Mouse (Mus musculus) left cerebral cortex, postnatal 25 days (tissue): ENCODE measurements around the gene Kcnh7. TPM values are rescaled to one million over a fixed set of nuclear protein-coding genes. Genes with fewer than 3 reads are reported as not detected.

Experiments used
- DNase-seq, 2 experiments: peaks; one replicate each; pipeline ENCODE4 v3.0.0; 2022; ENCODE audit warnings: low spot score in 2 of 2, mixed read lengths in 1 of 2
- intact Hi-C: fragments of 180-260 bp; cut with DNase I; formaldehyde crosslinking; loops from one replicate; pipeline ENCODE4 v1.15.1; 2025
- total RNA-seq, 2 experiments: library from RNA; stranded (reverse); gene quantifications; 2 replicates each; pipeline ENCODE4 v1.2.3; 2021

Gene Kcnh7
- 100 to 1,000 TPM in 1 of 2 experiments, 10 to 100 TPM in 1; 98.6 to 105 TPM for total RNA-seq

DNA sequence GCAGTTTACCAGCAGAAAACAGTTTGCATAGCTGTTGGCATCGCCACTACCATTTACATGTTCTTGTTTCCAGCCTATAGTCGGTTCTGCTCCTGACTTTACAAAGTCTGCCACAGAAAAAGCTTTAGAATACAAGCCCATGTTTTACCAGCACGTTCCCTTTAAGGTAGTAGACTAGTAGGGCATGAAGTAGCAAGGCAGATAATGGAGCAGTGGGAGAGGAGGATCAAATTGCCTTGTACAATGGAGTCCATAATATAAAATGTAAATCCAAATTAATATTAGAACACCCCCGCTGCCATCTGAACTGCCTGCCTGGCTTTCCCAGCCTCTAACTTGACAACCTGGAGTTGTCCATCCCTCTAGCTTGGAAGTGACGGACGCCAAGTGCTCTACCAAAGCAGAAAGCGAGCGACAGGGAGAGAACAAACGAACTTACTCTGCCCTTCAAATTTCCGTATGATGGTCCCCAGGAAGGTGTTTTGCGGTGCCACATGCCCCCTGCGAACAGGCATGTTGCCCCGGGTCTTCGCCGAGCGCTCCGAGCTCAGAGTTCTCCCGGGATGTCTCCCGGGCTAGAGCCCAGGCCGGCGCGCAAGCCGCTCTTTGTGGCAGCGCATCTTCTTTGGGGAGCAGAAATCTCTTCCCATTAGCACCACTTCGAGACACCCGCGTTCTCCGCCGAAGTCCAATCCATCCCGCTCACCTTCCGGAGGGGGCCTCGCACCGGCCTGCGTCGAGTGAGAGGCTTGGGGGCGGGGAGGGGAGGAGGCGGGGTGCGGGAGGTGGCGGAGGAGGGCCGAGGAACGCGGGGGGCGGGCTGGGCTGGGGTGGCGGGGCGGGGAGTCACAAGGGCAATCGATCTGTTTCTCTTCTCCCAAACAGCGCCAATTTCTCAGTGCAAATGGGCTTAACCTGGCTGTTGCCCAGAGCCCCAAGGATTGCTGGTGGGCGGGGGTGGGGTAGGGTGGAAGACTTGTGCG lies at the start of gene Kcnh7:
Gene Kcnh7 (minus strand): TSS at position 725 of the 983 bp plus-strand sequence.
- DNase-seq = peak; percentile 59 to 62
- intact Hi-C loops = loop anchor here (5.0 to 10.0 kb wide), 2 partner anchors 259 to 268 kb away; no protein-coding TSS in a partner anchor

DNA sequence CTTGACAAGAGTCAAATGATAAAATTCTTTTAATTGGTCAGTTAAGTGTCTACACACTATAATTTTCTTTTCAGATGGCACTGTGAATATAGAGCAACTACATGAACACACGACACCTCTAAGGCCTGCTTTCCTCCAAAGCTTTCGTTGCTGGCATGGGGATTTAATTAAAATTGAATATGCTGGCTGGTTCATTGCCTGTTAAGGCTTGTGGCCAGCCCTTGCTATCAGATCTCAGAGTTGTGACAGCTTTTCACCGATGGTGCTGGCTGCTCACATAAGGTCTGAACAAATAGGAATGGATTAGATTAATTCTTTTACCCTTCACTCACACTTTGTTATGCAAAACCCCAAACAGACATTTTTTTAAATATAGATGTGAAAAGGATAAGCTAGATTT lies 23.3 kb upstream of the Kcnh7 start:
- DNase-seq = no peak
- intact Hi-C loops = no loop called here

DNA sequence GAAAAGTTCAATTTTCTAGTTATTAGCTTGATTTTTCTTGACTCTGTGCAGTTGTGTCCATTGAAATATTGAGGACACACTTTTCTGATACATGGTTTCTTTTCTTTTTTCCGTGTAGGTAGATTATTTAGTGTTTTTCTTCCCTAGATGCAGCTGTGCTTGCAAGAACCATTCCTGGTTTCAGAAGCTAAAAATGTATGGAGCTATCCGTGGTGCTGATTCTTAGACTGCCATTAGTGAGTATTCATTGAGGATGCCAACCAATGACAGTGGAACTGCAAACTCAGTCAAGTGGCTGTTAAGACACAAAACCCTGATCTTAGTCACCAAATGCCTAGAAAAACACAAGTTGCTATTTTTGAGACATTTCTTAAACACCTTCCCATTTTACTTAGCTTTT lies 1.9 kb upstream of the Kcnh7 start:
- intact Hi-C loops = loop anchor here (10.0 kb wide), 1 partner anchor 261 kb away; no protein-coding TSS in a partner anchor
- DNase-seq = no peak

DNA sequence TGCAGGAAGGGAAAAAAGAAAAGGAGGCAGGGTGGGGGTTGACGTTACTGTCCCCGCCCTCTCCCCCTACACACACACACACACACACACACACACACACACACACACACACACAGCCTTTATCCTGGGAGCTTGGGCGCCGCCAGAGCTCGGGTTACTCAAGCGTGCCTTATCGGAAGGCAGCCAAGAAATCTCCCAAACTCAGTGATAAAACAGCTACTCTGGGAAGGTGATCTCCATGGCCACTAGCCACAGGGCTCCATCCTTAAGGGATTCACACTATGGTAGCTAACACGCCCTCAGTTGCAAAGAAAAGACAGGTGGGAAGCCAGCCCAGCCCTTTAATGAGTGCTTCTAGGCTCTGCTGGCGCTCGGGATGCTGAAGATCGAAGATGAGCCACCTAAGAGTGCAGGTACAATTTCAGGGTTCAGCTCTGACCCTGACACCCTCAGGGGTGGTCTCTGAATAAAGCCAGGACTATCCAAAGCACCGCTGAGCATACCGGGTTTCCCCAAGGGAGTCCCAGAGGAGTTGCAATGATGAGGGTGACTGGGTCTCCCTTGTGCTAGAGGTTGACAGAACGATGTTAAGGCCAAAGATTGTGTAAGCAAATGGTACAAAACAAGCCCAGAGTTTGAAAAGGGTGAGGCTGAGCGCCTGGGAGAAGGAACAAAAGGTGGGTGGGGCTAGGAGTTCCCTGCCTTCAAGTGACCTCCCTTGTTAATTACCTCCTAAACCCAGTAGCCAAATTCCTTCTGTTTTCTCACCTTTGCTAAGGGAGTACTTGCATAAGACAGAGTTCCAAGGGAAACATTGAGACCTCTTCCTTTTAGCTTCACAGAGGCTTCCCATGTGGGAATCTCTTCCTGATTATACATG lies 704 bp upstream of the Kcnh7 start:
- peak; percentile 49 to 65 for DNase-seq
- intact Hi-C loops = loop anchor here (5.0 to 10.0 kb wide), 2 partner anchors 260 to 268 kb away; no protein-coding TSS in a partner anchor

DNA sequence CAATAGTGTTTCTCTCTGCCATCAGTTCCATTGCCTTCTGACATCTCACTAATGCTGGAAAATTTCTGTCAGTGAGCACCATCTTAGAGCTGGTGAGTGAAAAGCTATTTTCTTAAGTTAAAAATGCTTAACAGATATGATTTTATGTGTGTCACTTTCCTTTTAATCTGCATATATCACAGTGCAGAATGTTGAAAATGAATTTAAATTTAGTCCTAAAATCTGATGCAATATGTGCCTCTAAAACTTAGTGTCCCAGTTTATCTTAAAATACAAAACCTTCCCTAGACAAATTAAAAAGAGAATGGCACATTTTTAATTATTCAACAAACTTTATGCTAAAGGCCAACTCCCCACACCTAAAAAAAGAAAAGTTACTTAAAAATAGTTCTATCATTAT lies 30.4 kb downstream of the Kcnh7 start:
- intact Hi-C loops = loop anchor here (10.0 kb wide), 1 partner anchor 99 kb away; no protein-coding TSS in a partner anchor
- peak in 1 of 2 experiments; percentile 27 for DNase-seq

DNA sequence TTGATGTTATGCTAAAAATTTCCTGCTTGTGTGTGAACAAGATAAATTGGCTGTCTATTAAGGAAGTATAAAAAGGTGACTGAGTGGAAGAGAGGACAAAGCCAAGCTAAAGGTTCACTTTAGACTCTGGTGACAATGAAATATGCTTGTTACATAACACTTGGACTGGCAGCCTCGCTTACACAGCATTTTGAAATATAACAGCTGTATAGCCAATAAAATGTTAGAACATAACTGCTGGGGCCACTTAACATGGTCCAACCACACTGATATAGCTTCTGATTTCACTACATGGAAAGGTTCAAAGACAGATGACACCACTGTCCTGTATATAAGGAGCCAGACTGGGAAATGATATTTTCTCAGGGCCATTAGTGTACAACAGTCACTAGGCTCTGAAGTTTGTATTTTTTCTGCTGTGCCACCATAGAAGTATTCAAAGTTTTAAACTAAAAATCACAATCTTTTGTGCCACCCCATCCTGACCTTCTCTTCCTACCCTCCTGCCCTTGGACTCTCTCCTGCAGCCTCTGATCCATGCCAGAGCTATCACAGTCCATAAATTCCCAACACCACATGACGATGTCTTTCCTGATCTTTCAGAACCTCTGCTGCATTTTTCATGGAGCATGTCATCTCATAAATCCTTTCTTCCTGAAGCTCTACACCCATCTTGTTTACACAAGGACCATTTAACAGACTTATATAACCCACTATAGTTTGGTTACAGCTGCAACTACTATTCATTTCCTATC lies 56.1 kb downstream of the Kcnh7 start:
- no peak for DNase-seq
- intact Hi-C loops = no loop called here

DNA sequence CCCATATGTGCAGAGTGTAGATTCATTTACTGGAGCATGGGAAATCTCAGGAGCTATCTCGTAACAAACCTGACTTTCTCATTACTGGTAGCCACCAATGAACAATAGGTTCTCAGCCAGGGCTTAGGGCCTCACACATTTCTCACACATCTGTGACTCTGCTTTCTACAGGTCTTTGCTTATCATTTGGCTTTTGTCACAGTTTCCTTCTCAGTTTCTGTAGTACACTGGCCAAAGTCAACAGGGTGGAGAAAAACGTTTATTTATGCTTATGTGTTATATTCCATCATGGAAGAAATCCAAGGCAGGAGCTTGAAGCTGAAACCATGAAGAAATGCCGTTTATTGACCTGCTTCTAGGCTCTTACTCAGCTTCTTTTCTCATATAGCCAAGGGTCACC lies 63.8 kb downstream of the Kcnh7 start:
- DNase-seq = no peak
- intact Hi-C loops = no loop called here

DNA sequence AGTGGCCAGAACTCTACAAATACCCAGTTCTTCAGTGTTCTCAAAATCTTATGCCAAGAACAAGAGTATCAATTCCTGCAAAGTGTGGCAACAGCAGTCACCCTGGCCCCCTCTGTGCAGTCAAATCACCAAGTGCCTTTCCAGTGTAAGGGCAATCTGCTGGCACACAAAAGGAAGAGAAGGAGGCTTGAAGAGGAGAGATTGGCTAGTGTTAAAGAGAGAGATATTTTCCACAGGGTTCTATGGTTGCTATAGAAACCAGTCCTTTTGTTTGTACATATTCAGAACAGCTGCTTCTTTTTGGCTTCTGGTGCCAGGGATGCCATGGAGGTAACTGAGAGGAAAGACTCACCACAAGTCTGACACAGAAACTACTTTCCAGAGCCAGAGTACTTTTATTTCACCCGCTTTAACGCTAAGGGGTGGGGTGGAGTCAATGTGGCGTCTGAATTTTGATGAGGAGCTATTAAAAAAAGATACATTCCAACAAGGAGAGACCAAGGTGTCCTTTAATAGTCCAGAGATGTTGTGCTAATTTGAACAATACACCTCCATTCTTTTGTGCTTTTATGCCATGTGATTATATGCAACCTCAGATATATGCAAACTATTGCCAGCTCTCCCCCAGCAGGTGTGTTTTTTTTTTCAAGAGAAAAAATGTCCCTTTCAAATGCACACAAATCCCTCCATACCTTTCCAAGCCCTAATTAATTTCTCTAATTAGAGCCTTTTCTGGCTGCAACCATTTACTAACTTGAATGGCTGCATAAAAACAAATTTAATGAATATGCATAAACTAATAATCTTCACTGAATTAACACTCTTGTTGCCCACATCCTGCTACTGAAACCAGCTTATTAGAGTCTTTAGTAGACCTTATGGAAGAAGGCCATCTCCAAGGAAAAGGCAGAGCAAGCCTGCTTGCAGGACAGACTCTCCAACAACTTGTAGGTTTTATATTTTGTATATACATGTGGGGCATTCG lies 66.6 kb downstream of the Kcnh7 start:
- peak in 1 of 2 experiments; percentile 50 for DNase-seq
- intact Hi-C loops = no loop called here

DNA sequence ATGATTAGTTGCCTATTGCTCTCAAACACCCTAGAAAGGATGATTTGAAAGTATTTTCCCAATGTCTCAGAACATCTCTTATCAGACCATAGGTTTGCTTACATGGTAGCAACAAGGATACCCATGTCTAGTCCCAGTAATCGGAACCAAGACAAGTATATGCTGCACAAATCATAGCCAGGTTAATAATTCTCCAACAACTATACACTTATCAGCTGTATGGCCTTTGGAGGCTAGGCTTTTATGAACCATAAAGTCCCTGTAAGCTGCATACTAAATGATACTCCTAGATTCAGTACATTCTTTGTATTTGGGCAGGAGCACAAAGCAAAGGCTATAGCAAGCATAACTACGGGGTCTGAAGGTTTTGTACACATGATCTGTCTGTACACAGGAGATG lies 78.1 kb downstream of the Kcnh7 start:
- no peak for DNase-seq
- intact Hi-C loops = no loop called here

DNA sequence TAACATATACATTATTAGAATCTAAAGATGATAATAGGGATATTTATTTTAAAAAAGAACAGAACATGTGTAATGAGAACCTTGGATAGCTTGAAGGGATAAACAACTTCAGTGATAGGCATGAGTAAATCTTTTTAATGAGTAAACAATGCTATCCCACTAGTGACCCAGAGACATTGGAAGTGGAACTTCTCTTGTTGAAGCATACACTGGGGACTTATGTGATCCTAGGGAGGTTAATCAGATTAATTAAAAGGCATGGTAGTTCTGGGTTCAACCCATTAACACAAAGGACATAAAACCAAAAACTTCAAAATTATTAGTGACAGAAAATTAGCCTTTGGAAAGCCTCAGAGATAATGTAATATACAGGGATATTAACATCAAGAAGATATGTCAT lies 84.4 kb downstream of the Kcnh7 start:
- DNase-seq = no peak
- intact Hi-C loops = no loop called here

DNA sequence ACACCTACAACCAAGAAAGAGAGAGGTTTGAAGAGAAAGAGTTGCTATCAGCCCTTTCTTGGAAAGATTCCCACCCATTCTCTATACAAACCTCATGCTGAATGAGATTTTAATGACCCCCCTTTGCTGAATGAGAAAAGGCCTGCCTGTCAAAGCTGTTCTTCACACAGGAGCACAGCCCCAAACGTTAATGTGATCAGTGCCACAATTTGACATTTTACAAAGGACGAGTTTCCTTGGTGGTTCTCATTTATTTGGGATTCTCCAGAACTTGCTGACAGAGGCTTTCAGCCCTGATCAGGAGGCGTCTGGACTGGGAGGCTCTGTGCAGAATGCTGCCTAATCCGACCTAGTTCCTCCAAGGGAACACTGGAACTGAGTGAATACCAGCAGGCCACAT lies 92.3 kb downstream of the Kcnh7 start:
- intact Hi-C loops = no loop called here
- no peak for DNase-seq

DNA sequence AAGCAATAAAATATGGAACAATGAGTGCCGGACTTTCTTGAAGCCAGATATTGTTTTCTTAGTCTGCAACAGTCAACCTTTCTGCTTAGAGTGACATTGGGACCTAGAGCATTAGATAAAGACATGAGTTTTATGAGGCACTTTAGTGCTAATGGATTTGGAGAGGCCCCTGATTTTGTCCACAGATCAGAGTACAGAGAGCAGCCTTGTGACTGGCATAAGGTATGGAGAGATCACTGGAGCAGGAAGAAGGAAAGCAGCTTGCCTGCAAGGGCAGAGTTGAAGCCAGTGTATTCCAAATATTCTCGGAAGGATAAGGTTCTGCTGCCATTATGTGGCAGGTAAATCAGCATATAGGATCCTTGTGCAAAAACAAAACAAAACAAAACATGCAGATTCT lies 93.6 kb downstream of the Kcnh7 start:
- intact Hi-C loops = no loop called here
- DNase-seq = no peak

DNA sequence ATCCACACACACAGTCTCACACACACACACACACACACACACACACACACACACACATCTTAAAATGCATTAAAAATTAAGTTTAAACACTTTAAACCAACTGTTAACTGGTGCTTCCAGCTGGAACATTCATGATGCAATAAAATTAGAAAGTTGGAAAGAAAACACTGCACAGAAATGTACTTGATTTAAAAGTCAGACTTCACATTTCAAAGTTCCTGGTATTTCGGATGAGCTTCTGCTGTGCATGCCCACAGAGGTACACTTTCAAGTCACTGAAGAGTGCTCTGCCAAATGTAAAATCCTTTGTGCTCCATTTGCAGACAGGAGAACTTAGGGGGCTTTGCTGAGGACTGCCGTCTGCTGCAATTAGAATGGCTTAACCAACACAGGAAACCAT lies 125.7 kb downstream of the Kcnh7 start:
- peak; percentile 18 to 67 for DNase-seq
- intact Hi-C loops = loop anchor here (10.0 kb wide), 2 partner anchors 96 to 396 kb away; no protein-coding TSS in a partner anchor

DNA sequence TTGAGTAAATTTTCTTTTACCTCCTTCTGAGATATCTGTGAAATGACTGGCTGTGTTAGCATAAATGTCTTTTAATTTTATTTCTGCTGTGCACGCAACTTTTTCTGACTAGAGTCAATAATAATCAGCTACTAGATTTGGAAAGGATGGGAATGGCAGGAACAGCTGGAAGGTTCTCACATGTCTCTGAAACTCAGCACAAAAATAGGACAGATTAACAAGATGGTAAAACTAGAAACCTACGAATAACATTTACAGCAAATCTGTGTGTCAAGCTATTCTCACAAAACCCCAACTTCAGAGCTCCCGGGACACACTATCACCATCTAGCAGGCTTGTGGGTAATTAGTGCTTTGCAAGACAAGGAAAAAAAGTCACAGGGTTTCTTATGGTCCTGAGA lies 134.2 kb downstream of the Kcnh7 start:
- intact Hi-C loops = loop anchor here (10.0 kb wide), 2 partner anchors 105 to 405 kb away; no protein-coding TSS in a partner anchor
- peak in 1 of 2 experiments; percentile 70 for DNase-seq

DNA sequence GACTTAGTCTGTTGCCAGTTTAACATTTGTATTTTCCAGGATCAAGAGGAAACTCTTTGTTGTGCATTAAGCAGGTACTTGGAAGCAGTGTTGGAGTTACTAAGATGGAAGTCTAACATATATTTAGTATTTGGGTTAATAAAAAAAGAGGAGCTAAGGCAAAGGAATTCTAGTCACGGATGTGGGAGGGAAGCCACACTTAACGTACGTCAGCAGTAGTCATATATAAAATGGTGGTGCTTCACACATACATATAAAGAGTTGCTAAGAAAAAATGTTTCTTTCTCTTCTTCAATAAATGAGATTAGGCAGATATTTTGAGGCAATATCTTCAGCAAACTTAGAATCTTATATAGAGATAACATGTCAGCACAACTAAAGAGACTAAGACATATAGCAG lies 144.4 kb downstream of the Kcnh7 start:
- intact Hi-C loops = no loop called here
- peak in 1 of 2 experiments; percentile 55 for DNase-seq

DNA sequence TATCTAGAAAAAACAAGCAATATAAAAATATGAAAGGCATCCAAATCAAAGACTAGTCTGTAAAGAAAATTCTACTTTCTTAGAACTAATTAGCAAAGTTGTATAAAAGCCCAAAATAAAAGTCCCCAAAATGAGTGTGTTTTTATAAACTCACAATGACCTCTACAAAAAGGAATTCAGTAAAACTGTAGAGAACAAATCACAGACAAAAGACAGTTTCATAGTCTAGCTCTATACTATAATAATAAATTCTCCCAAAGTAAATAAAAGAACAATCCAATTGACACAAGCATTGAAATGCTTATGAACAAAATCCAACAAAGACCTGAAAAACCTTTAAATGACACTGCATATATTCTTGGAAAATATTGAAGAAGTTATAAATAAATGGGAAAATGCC lies 169.2 kb downstream of the Kcnh7 start:
- no peak for DNase-seq
- intact Hi-C loops = no loop called here

DNA sequence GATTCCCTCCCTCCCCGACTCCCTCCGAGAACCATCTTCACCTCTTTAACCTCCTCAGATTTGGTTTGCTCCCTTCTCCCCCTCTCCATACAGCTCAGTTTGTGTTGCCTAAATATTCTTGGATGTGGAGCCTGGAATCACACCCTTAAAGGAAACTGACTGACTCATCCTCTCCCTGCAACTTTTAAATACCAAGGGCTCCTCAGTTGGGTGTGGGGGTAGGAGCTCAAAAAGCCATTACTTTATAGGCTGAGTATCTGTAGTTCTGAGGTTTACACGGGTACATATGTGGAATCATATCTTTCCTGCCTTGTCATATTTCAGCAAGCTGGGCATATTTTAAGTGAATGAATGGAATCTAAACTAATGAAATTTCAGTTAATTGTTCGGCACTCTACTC lies 174.9 kb downstream of the Kcnh7 start:
- peak in 1 of 2 experiments; percentile 80 for DNase-seq
- intact Hi-C loops = no loop called here

DNA sequence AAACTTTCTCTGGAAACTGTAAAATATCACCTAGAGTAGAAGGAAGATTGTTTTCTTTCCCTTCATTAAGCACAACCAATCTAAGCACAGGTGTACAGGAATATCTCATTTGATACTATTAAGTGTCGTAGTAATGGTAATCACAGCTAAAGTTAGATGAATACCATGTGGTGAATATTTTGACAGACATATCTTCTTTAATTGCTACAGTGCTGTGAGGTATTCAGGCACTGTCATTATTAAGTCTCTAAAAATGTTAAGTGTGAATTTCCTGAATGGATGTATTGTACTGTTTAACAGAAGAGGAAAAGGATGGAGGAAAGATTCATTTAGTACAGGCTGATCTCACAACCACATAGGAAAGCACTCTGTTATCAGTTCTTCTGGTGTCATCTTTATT lies 181.3 kb downstream of the Kcnh7 start:
- no peak for DNase-seq
- intact Hi-C loops = no loop called here
